9 mouse cellular contexts compared by ENCODE assay signal in genomic region chr1:91523759-91524158, GRCm38 (mm10). TPM values are rescaled to one million over a fixed set of nuclear protein-coding genes. Genes with fewer than 3 reads are reported as not detected.
A peak's percentile ranks its signal among the peaks of the same experiment; 100 is the strongest.
DNase-seq lines count a peak whose midpoint lies in the region; ATAC-seq and TF ChIP-seq lines count a peak whose summit lies in the region.
"Had no signal": no experiment of that assay in that cellular context is flagged by ENCODE, and none has a peak within 500 bp of the region (broad histone marks: within the 10 kb centered on the region; RNA-seq: fewer than 3 reads in every experiment).

No protein-coding gene starts in this region.

- H3K4me1 ChIP-seq in forebrain, postnatal 0 days (ENCODE audit: insufficient read depth), result no peaks in the 10 kb centered on the region
- H3K4me1 ChIP-seq: embryonic facial prominence, embryonic 13.5 days had no signal

- H3K4me3 ChIP-seq in forebrain, postnatal 0 days (ENCODE audit: low read depth, low read length), result no peak overlapping the region
- H3K4me3 ChIP-seq: embryonic facial prominence, embryonic 13.5 days had no signal

- ATAC-seq in forebrain, postnatal 0 days, result peak; percentile 89
- peak; percentile 78 for ATAC-seq in inflammation-experienced regulatory T-cells, adult 6 months

- peak; percentile 23 to 55 for DNase-seq in spleen, adult 18-20 months
- DNase-seq in spleen, adult 12 weeks (ENCODE audit: low spot score), result no peak
- peak; percentile 48 for DNase-seq in cerebellum, adult 8-10 months
- DNase-seq in forebrain, postnatal 0 days, result peak; percentile 85
- DNase-seq in left cerebral cortex, postnatal 25 days (ENCODE audit: low spot score in 2 of 2), result peak; percentile 65 to 67
- peak; percentile 72 for DNase-seq in mesoderm, embryonic 11.5 days (ENCODE audit: low read depth, low spot score)
- DNase-seq in spleen, postnatal 10 days (ENCODE audit: low spot score in 2 of 2), result peak; percentile 46 to 79

- H3K36me3 ChIP-seq in forebrain, postnatal 0 days (ENCODE audit: insufficient read depth), result peaks cover 60% of the 10 kb centered on the region

- no peak overlapping the region for H3K4me2 ChIP-seq in forebrain, postnatal 0 days (ENCODE audit: low read depth)
- H3K4me2 ChIP-seq: embryonic facial prominence, embryonic 13.5 days had no signal

- WGBS in forebrain, postnatal 0 days, result 13% methylated on average over 10 of the region's 10 CpGs

- no peak overlapping the region for H3K9ac ChIP-seq in forebrain, postnatal 0 days
- H3K9ac ChIP-seq: embryonic facial prominence, embryonic 13.5 days had no signal

- H3K27me3 ChIP-seq in forebrain, postnatal 0 days (ENCODE audit: insufficient read depth, low read length), result no peaks in the 10 kb centered on the region
- H3K27me3 ChIP-seq: embryonic facial prominence, embryonic 13.5 days had no signal

- H3K9me3 ChIP-seq in forebrain, postnatal 0 days (ENCODE audit: low read length), result no peaks in the 10 kb centered on the region
- H3K9me3 ChIP-seq: embryonic facial prominence, embryonic 13.5 days had no signal

- intact Hi-C loops in left cerebral cortex, postnatal 25 days (cut with DNase I), result loop anchor here (5.0 to 10.0 kb wide), 3 partner anchors 349 to 931 kb away; no protein-coding TSS in a partner anchor

- no peak overlapping the region for H3K27ac ChIP-seq in forebrain, postnatal 0 days (ENCODE audit: low read depth, low read length)
- H3K27ac ChIP-seq: embryonic facial prominence, embryonic 13.5 days had no signal

- TF ChIP-seq CTCF in forebrain, postnatal 0 days (IDR thresholded peaks at IDR 0.05; ENCODE audit: low read depth), result peak; percentile 94

RNA-seq across cellular contexts. Expression of gene Asb1, which starts 16.6 kb away (rescaled TPM):
- total RNA-seq in forebrain, postnatal 0 days (2014; rRNA removed), result 27.8 and 31.1 TPM in 2 replicates
- polyA plus RNA-seq in forebrain, postnatal 0 days (2015; fragmentation: Nextera tagmentation; extraction: Ambion mirVana), result 5.9 and 8.3 TPM in 2 replicates
- 1 to 10 TPM; 2.3 to 4.3 (median 3.0) TPM for polyA plus RNA-seq in inflammation-experienced regulatory T-cells, adult 6 months (2017; shearing (Covaris generic))
- total RNA-seq in left cerebral cortex, postnatal 25 days (2021), result 10 to 100 TPM; 41.7 to 42.4 TPM

RNA-seq across cellular contexts. Expression of gene Traf3ip1, which starts 29.3 kb away (rescaled TPM):
- total RNA-seq in forebrain, postnatal 0 days (2014; rRNA removed), result 10.1 and 15.8 TPM in 2 replicates
- polyA plus RNA-seq in forebrain, postnatal 0 days (2015; fragmentation: Nextera tagmentation; extraction: Ambion mirVana), result 4.6 and 6.4 TPM in 2 replicates
- 1 to 10 TPM; 3.3 to 4.8 (median 3.3) TPM for polyA plus RNA-seq in inflammation-experienced regulatory T-cells, adult 6 months (2017; shearing (Covaris generic))
- total RNA-seq in left cerebral cortex, postnatal 25 days (2021), result 10 to 100 TPM; 15.5 to 15.8 TPM
